Mouse (Mus musculus): ENCODE data around the gene Tmprss15. TPM values are rescaled to one million over a fixed set of nuclear protein-coding genes. Genes with fewer than 3 reads are reported as not detected.
A peak's percentile ranks its signal among the peaks of the same experiment; 100 is the strongest.

Gene Tmprss15
- total RNA-seq, 2 experiments from 2014 or later = not detected

GRCm38 (mm10) chr16:78930382-78931286, 160.3 kb downstream of the Tmprss15 start, which contains the start of gene Chodl:
TSS of gene Chodl (plus strand) at chr16:78930948.
- intact Hi-C loops (cut with DNase I) = no loop called here
- DNase-seq (ENCODE audit: extremely low spot score in 1 of 2, low spot score in 2 of 2) = peak; percentile 4 to 24

GRCm38 (mm10) chr16:78922644-78923043, 168.3 kb downstream of the Tmprss15 start:
- intact Hi-C loops (cut with DNase I) = no loop called here
- no peak for DNase-seq (ENCODE audit: extremely low spot score in 1 of 2, low spot score in 2 of 2)

Other genes with a start within 250 kb of the Tmprss15 start
- gene Chodl, start 160.1 kb downstream of the Tmprss15 start, total RNA-seq (2021) = 1 to 10 TPM; 4.2 to 4.7 TPM